Mouse (Mus musculus): ENCODE measurements around the gene Dusp1. TPM values are rescaled to one million over a fixed set of nuclear protein-coding genes. Genes with fewer than 3 reads are reported as not detected.

Dusp1 gene
- polyA plus RNA-seq (2015; fragmentation: Nextera tagmentation; extraction: Ambion mirVana) = 27.7 and 34.6 TPM in 2 replicates

DNA sequence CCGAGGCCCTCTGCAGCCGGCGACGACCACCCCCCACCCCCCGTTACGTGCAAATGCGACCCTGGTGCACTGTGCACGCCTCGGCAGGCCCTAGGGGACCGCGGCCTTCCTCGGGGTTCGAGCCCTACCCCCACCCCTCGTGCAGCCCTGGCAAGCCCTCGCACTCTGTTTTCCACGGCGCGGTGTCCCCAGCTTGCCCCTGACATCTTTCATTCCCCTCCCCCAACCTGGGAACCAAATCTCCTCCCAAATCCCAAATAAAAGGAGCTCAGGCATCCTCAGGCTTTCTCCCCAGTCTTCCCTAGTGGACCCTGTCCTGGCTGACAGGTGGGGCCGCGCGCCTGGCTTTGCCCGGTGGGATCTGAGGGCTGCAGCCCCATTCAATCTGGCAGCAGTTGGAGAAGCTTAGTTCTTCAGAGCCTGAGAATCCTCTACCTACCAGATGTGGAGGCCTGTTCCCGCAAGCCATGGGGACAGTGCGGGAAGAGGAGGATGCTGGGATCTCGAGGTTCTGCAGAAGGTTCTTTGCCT lies at the start of gene Dusp1:
Gene Dusp1 (minus strand): TSS at position 478 of the 531 bp plus-strand sequence.
- Histone ChIP-seq H3K27ac (replicated peaks) (peak within 1 kb of the TSS; percentile 76), H3K4me2 (peak within 1 kb of the TSS; percentile 73), H3K27me3 (no peaks in the 10 kb centered on the region), H3K4me1 (replicated peaks) (peaks cover 34% of the 10 kb centered on the region), H3K4me3 (peak within 1 kb of the TSS; percentile 52), H3K36me3 (peaks cover 14% of the 10 kb centered on the region), H3K9ac (peak within 1 kb of the TSS; percentile 74), H3K9me3 (no peaks in the 10 kb centered on the region)
- WGBS = under 1% methylated on average over 25 of the region's 25 CpGs
- peak; percentile 89 for ATAC-seq (ENCODE audit: low FRiP score, low read depth)

DNA sequence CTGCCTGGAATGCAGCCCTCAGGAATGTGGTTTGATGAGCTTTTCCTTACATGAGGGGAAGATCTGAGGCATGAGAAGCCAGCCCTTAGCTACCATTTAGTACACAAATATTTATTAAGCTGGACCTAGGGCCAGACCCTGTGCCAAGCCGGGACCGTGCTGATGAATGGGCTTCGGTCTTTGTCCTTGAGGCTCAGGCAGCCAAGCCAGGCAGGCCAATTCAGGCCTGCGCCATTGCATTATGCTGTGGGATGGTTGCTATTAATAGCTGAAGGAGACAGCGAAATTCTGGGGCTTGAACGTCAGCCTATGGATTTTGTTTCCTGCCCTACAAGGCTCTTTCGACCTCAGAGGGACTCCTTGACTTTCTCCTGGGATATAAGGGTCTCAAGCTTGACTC lies 49.4 kb upstream of the Dusp1 start:
- H3K4me2 ChIP-seq = no peak overlapping the region
- H3K27me3 ChIP-seq = no peaks in the 10 kb centered on the region
- no peak overlapping the region for H3K9ac ChIP-seq
- no peaks in the 10 kb centered on the region for H3K9me3 ChIP-seq
- peaks cover 26% of the 10 kb centered on the region for H3K36me3 ChIP-seq
- H3K4me1 ChIP-seq (replicated peaks) = 0 out of 2 replicates have a peak, but pooled peaks cover 6% of the 10 kb centered on the region
- 62% methylated on average over 7 of the region's 7 CpGs for WGBS
- peak overlapping the region; percentile 25 for H3K27ac ChIP-seq (replicated peaks)
- H3K4me3 ChIP-seq = no peak overlapping the region
- no peak for ATAC-seq (ENCODE audit: low FRiP score, low read depth)

DNA sequence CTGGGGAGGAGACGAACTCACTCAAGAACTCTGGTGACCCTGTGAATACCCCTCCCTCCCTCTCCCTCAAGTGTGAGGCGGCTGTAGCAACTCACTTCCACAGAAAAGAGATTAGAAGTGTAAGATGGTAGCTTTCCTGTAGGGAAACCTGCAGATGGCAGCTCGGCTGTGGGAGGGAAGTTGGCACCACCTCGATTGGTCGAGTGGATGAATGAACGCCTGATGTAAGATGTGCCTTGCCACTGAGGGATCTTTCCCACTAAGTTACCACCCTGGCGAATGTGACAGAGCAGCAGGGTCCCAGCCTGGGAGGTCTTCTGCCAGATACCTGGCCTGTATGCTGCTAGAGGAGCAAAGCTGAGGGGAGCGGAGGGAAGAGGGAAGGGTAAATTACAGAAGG lies 47.9 kb upstream of the Dusp1 start:
- no peak for ATAC-seq (ENCODE audit: low FRiP score, low read depth)
- no peaks in the 10 kb centered on the region for H3K9me3 ChIP-seq
- H3K9ac ChIP-seq = no peak overlapping the region
- no peaks in the 10 kb centered on the region for H3K27me3 ChIP-seq
- H3K27ac ChIP-seq (replicated peaks) = no peak overlapping the region
- H3K4me2 ChIP-seq = no peak overlapping the region
- H3K36me3 ChIP-seq = peaks cover 17% of the 10 kb centered on the region
- no peak overlapping the region for H3K4me3 ChIP-seq
- H3K4me1 ChIP-seq (replicated peaks) = 0 out of 2 replicates have a peak, but pooled peaks cover 6% of the 10 kb centered on the region
- WGBS = 77% methylated on average over 8 of the region's 8 CpGs

DNA sequence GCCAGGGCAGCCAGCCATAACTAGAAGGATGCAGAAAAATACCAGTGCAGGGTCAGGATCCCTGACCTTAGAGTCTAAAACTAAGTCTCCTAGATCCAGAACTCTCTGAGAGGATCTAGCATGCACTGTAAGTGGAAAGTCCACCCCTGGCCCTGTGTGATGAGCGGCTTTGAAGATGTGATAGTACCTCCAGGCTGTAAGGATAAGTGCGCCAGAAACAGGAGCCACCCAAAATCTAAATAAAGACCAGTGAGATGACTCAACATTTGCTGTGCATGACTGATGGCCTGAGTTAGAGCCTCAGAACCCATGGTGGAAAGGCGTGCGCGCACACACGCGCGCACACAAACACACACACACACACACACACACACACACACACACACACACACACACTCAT lies 46.9 kb upstream of the Dusp1 start:
- Histone ChIP-seq H3K4me3 (no peak overlapping the region), H3K4me2 (no peak overlapping the region), H3K27me3 (no peaks in the 10 kb centered on the region), H3K4me1 (replicated peaks) (0 out of 2 replicates have a peak, but pooled peaks cover 6% of the 10 kb centered on the region), H3K36me3 (peaks cover 17% of the 10 kb centered on the region), H3K9ac (no peak overlapping the region), H3K27ac (replicated peaks) (no peak overlapping the region), H3K9me3 (no peaks in the 10 kb centered on the region)
- WGBS = 98% methylated on average over 8 of the region's 8 CpGs
- no peak for ATAC-seq (ENCODE audit: low FRiP score, low read depth)

DNA sequence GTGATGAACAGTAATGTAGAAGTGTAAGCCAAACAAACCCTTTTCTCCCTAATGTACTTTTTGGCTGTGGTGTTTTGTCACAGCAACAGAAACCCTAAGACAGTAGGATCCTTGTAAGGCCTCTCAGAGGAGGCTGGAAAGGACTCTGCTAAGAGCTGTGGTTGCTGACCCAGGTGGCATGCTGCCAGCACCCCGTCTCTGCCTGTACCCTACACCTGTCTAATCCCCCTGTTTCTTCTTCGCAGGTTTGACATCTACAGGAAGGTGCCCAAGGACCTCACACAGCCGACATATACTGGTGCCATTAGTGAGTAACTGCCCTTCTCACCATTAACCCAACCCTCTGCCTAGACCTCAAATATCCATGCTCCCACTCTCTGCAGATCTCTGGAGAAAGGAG lies 46.4 kb upstream of the Dusp1 start:
- H3K27me3 ChIP-seq = no peaks in the 10 kb centered on the region
- 94% methylated on average over 3 of the region's 3 CpGs for WGBS
- H3K4me2 ChIP-seq = no peak overlapping the region
- no peak for ATAC-seq (ENCODE audit: low FRiP score, low read depth)
- H3K9ac ChIP-seq = no peak overlapping the region
- H3K36me3 ChIP-seq = peaks cover 17% of the 10 kb centered on the region
- no peaks in the 10 kb centered on the region for H3K9me3 ChIP-seq
- H3K27ac ChIP-seq (replicated peaks) = no peak overlapping the region
- no peak overlapping the region for H3K4me3 ChIP-seq
- H3K4me1 ChIP-seq (replicated peaks) = peaks cover 6% of the 10 kb centered on the region; the same call in 1 of the 2 replicates

DNA sequence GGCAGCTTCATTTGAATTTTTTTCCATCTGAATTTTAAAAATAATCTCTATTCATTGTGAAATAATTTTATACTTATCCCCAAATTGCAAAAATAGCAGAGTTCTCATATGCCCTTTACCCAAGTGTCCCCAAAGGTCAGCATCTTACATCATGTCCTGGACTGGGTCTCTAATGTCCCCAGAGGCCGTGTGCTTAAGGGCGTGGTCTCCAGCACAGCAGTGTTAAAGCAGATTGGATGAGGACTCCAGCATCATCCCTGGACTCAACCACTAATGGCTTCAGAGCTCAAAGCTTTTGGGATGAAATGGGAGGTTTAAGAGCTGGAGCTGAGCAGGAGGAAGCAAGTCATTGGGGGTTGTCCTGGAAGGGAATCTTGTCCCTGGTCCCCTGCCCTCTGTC lies 44.6 kb upstream of the Dusp1 start:
- Histone ChIP-seq H3K27me3 (no peaks in the 10 kb centered on the region), H3K4me3 (no peak overlapping the region), H3K4me2 (no peak overlapping the region), H3K9me3 (no peaks in the 10 kb centered on the region), H3K9ac (no peak overlapping the region), H3K27ac (replicated peaks) (no peak overlapping the region), H3K4me1 (replicated peaks) (peaks cover 19% of the 10 kb centered on the region), H3K36me3 (peaks cover 17% of the 10 kb centered on the region)
- ATAC-seq (ENCODE audit: low FRiP score, low read depth) = no peak
- 82% methylated on average over 2 of the region's 2 CpGs for WGBS

DNA sequence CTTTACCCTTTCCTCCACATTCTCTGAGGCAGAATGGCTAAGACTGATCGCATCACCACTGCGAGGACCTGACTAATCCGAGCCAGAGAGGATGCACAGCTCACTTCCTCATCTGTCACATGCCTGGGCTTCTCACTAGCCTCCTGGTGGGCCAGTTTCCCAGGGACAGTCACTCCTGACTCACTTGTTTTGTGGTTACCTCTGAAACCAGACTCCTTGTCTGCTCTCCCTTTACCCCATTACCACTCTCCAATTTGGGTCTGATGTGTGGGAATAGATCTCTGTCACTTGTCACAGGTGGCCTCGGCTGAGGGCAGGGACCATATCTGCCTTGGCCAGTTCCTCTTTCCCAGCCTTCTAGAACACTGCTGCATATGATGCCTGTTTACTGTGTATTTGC lies 43.7 kb upstream of the Dusp1 start:
- H3K4me2 ChIP-seq = no peak overlapping the region
- no peak overlapping the region for H3K9ac ChIP-seq
- no peak for ATAC-seq (ENCODE audit: low FRiP score, low read depth)
- no peaks in the 10 kb centered on the region for H3K27me3 ChIP-seq
- H3K9me3 ChIP-seq = no peaks in the 10 kb centered on the region
- WGBS = 87% methylated on average over 4 of the region's 4 CpGs
- H3K4me3 ChIP-seq = no peak overlapping the region
- peaks cover 26% of the 10 kb centered on the region for H3K4me1 ChIP-seq (replicated peaks)
- no peak overlapping the region for H3K27ac ChIP-seq (replicated peaks)
- H3K36me3 ChIP-seq = peaks cover 17% of the 10 kb centered on the region

DNA sequence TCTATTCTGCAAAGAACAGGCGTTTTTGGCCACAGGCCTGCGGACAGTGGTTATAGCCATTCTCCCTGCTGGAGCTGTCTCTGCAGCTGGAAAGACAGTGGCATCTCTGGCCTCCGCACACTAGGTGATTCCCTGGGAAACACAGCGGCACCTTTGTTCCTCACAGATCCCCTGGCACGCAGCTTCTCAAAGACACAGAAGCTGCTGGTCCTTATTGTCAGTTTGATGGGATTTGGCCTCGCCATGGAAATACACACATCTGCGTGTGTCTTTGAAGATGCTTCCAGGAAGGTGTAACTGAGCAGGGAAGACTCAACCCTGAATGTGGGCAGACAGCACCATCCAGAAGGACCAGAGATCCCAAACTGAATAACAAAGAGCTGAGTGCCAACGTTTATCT lies 41.4 kb upstream of the Dusp1 start:
- Histone ChIP-seq H3K9ac (no peak overlapping the region), H3K4me1 (replicated peaks) (peaks cover 26% of the 10 kb centered on the region), H3K4me3 (no peak overlapping the region), H3K27ac (replicated peaks) (peak overlapping the region; percentile 58), H3K27me3 (no peaks in the 10 kb centered on the region), H3K4me2 (no peak overlapping the region), H3K36me3 (peaks cover 3% of the 10 kb centered on the region; the same call in 1 of the 2 replicates), H3K9me3 (no peaks in the 10 kb centered on the region)
- ATAC-seq (ENCODE audit: low FRiP score, low read depth) = no peak
- 80% methylated on average over 8 of the region's 8 CpGs for WGBS

DNA sequence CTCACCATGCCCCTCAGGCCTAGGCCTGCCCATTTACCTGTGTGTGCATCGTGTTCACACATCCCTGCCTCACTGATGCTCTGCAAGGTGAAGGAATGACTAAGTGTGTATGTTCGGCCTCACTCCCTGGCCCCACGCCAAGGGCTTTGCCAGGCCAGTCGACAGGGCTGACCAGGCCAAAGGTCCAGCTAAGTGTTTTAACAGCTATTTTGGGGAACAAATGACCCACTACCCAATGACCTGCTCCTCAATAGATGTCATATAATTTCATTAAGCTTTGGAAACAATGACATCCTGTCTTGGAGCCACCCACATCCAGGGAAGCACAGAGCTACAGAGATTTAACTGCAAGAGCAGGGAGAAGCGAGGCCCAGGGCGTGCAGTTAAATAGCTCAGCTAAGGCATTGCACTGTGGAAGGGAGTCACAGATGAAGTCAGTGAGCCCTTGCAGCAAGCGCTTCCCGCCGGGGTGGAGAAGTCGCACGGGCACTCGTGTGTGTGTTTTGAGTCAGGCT lies 40.5 kb upstream of the Dusp1 start:
- Histone ChIP-seq H3K27me3 (no peaks in the 10 kb centered on the region), H3K4me3 (no peak overlapping the region), H3K9me3 (no peaks in the 10 kb centered on the region), H3K4me1 (replicated peaks) (peaks cover 26% of the 10 kb centered on the region), H3K4me2 (no peak overlapping the region), H3K36me3 (no peaks in the 10 kb centered on the region), H3K27ac (replicated peaks) (peak overlapping the region; percentile 58), H3K9ac (no peak overlapping the region)
- WGBS = 61% methylated on average over 12 of the region's 12 CpGs
- ATAC-seq (ENCODE audit: low FRiP score, low read depth) = 0 out of 2 replicates have a peak, but pooled peaks have one; percentile 50

DNA sequence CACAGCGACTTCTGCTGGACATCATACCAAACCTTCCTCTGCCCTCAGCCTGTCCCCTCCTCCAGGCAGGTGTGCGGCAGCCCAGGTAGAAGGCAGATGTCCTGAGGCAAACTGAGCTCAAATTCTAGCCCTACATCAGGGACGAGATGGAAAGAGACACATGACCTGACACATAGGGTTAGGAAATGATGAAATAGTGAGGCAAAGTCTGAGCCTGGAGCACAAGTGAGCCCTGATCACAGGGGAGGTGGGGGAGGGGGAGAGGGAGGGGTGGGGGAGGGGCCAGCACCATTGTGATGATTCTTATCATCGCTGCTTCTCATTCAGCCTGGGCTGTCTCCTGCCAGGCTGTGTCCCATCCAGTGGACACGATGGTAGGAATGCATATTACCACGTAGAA lies 40.0 kb upstream of the Dusp1 start:
- WGBS = 40% methylated on average over 6 of the region's 6 CpGs
- H3K9me3 ChIP-seq = no peaks in the 10 kb centered on the region
- peaks cover 30% of the 10 kb centered on the region for H3K4me1 ChIP-seq (replicated peaks)
- no peak overlapping the region for H3K4me2 ChIP-seq
- peak overlapping the region; percentile 58 for H3K27ac ChIP-seq (replicated peaks)
- H3K36me3 ChIP-seq = no peaks in the 10 kb centered on the region
- ATAC-seq (ENCODE audit: low FRiP score, low read depth) = no peak
- H3K9ac ChIP-seq = no peak overlapping the region
- H3K27me3 ChIP-seq = no peaks in the 10 kb centered on the region
- H3K4me3 ChIP-seq = no peak overlapping the region

DNA sequence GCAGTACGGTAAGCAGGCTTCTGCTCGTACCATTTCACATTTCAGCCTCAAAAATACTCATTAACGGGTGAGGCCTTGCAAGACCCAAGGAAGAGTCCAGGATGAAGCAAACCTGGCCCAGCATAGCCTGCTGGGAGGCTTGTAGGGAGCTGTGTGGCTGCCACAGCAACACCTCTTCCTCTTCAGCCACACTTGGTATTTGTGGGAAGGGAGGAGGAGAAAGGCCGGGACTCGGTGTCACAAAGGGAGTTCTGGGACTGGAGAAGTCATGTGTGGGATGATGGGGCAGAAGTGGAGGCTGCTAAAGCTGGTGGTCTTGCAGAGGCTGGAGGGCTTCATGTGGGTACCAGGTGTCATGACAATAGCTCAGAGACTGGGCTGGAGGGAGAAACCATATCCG lies 39.6 kb upstream of the Dusp1 start:
- Histone ChIP-seq H3K27ac (replicated peaks) (no peak overlapping the region), H3K9ac (no peak overlapping the region), H3K36me3 (no peaks in the 10 kb centered on the region), H3K4me2 (no peak overlapping the region), H3K4me3 (no peak overlapping the region), H3K4me1 (replicated peaks) (peaks cover 34% of the 10 kb centered on the region), H3K9me3 (no peaks in the 10 kb centered on the region), H3K27me3 (no peaks in the 10 kb centered on the region)
- 71% methylated on average over 6 of the region's 6 CpGs for WGBS
- ATAC-seq (ENCODE audit: low FRiP score, low read depth) = no peak

DNA sequence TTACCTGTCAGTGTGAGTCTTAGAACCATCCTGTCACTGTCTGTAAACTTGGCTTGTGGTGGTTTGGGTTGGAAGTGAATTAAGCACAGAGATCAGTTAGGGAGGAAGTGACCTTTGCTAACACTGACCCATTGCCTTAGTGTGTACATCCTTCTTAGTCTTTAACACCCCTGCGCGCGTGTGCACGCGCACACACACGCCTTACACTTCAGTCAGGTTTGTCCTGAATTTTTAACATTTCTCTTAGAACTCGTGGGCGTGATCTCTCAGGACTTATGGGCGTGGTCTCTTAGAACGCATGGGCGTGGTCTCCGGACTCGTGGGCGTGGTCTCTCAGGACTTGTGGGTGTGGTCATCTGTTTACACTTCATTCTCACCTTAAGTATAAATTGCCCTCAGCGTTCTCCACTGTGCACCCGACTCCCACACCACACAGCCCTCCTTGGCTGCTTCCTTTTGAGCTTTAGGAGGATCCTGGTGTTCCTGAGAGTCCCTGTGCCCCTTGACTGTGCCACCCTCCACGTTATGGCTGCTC lies 39.1 kb upstream of the Dusp1 start:
- Histone ChIP-seq H3K9ac (no peak overlapping the region), H3K36me3 (no peaks in the 10 kb centered on the region), H3K4me3 (no peak overlapping the region), H3K4me1 (replicated peaks) (peaks cover 39% of the 10 kb centered on the region), H3K4me2 (no peak overlapping the region), H3K27me3 (no peaks in the 10 kb centered on the region), H3K27ac (replicated peaks) (no peak overlapping the region), H3K9me3 (no peaks in the 10 kb centered on the region)
- WGBS = 74% methylated on average over 17 of the region's 17 CpGs
- no peak for ATAC-seq (ENCODE audit: low FRiP score, low read depth)

All from hindbrain, embryonic 15.5 days (tissue).